Mouse (Mus musculus): ENCODE results near the gene B3gat3. TPM values are rescaled to one million over a fixed set of nuclear protein-coding genes. Genes with fewer than 3 reads are reported as not detected.
"Not testable (repeated sequence)": the region's sequence is repeated elsewhere in the genome, so short reads cannot be mapped to it uniquely, and the experiment has no call there.

B3gat3 gene
- polyA plus RNA-seq, 1 experiment from 2014 or later = 82.8 TPM

DNA sequence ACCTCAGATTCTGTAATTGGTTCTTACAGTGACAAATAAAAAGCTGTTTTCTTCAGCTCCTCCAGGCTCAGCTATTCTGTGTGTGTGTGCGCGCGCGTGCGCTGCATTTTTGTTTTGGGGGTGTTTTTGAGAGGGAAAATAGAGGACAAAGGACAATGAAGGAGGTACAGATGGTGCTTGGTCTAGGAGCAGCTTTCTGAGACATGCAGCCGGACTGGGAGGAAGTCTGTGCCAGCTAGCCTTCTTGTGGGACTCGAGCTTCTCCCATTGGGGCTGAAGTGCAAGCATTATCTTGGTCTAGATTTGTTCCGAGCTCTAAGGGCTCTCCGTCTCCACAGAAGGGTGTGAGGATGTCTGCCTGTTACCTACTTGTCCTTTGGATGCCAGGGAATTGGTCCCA lies 32.1 kb downstream of the B3gat3 start:
- peak overlapping the region; percentile 93 for H3K27ac ChIP-seq
- no peaks in the 10 kb centered on the region for H3K9me3 ChIP-seq (replicated peaks)
- ATAC-seq (ENCODE audit: low FRiP score) = no peak
- no peaks in the 10 kb centered on the region for H3K27me3 ChIP-seq
- H3K36me3 ChIP-seq = peaks cover 67% of the 10 kb centered on the region
- no peak overlapping the region for H3K4me3 ChIP-seq
- H3K4me1 ChIP-seq = peaks cover 25% of the 10 kb centered on the region
- 87% methylated on average over 9 of the region's 9 CpGs for WGBS
- no peak overlapping the region for H3K4me2 ChIP-seq (replicated peaks)
- no peak overlapping the region for H3K9ac ChIP-seq

DNA sequence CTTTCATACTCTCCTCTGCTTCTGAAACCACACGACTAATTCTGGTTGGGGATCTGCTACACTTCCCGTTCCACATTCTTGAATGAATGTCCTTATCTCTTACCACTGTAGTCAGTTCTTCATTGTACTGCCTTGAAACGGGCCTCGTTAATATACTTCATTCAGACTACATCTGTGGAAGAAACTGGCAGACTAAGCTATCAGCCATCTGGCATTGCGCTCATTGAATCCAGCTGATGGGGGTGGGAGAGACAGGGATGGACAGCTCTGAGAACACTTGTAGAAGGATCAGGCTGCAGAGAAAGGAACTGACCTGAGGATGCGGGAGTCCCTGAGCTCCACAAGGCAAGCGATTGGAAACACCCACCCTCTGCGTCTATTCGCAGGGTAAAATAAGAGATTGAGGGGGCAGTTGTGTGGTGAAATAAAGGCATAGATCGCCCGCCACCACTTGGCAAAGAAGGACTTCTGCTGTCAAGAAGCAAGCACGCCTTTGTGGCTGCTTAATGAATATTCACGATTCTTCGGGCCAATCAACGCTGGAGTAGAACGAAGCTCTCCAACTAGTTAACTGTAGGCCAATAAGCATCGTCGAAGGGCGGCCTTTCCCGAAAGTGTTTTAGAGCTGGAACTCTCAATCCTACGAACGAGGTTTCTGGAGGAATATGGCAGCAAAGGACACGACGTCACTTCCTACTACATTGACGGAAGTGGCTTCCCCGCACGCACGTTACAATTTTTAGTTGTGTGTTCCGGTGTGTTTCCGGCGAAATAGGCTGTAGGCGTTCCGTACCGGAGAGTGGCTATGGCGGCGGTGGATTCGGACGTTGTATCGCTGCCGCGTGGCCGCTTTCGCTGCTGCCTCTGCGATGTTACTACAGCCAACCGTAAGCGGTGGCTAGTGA lies 33.2 kb downstream of the B3gat3 start, which contains the start of gene Tut1:
Gene Tut1 (plus strand): TSS at position 713 of the 905 bp plus-strand sequence.
- 3% methylated on average over 46 of the region's 46 CpGs for WGBS

DNA sequence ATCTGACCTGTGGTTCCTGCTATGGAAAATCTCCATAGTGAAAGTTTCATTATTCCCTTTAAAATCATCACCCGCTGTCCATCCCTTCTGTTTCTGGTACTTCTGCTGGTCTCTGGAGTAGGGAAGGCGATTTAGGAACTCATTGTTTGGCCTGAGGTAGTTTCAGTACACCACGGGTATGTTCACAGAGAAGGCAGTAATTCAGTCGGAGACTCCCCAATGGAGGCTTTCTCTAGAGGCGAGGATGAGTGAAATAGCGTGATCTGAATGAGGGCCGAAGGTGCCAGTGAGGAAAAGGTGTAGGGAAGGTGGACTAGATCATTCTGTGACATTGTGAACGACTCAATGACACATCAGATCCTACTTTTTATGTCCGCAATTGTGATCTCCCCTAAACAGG lies 34.0 kb downstream of the B3gat3 start:
- Histone ChIP-seq H3K36me3 (peaks cover 60% of the 10 kb centered on the region), H3K4me3 (peak overlapping the region; percentile 76), H3K4me2 (replicated peaks) (peak overlapping the region; percentile 96), H3K27ac (peak overlapping the region; percentile 93; the same call in 1 of the 2 replicates), H3K27me3 (no peaks in the 10 kb centered on the region), H3K9ac (peak overlapping the region; percentile 72), H3K4me1 (peaks cover 25% of the 10 kb centered on the region), H3K9me3 (replicated peaks) (no peaks in the 10 kb centered on the region)
- WGBS = 10% methylated on average over 9 of the region's 9 CpGs
- ATAC-seq (ENCODE audit: low FRiP score) = no peak

More for the DNA sequence above, 33.2 kb downstream of the B3gat3 start, which contains the start of gene Tut1:
- Histone ChIP-seq H3K4me2 (replicated peaks) (peak within 1 kb of the TSS; percentile 96), H3K4me3 (peak within 1 kb of the TSS; percentile 76), H3K9me3 (replicated peaks) (no peaks in the 10 kb centered on the region), H3K27me3 (no peaks in the 10 kb centered on the region), H3K4me1 (peaks cover 25% of the 10 kb centered on the region), H3K27ac (peak within 1 kb of the TSS; percentile 93), H3K9ac (peak within 1 kb of the TSS; percentile 72), H3K36me3 (peaks cover 63% of the 10 kb centered on the region)
- ATAC-seq (ENCODE audit: low FRiP score) = peak; percentile 97

DNA sequence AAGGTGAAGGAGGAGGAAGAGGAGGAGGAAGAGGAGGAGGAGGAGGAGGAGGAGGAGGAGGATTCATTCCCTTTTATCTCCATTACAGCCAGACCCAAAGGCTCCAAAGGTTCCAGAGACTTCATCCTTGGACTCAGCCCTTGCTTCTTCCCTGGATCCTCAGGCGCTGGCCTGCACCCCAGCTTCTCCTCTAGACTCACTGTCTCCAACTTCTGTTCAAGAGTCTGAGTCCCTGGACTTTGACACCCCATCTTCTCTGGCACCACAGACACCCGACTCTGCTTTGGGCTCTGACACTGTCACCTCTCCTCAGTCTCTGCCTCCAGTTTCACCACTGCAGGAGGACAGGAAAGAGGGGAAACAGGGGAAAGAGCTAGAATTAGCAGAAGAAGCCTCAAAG lies 42.1 kb downstream of the B3gat3 start:
- WGBS = 92% methylated on average over 2 of the region's 2 CpGs
- Histone ChIP-seq H3K9me3 (replicated peaks) (no peaks in the 10 kb centered on the region), H3K4me1 (peaks cover 14% of the 10 kb centered on the region), H3K4me2 (replicated peaks) (no peak overlapping the region), H3K27me3 (no peaks in the 10 kb centered on the region), H3K9ac (no peak overlapping the region), H3K27ac (no peak overlapping the region), H3K4me3 (no peak overlapping the region), H3K36me3 (peaks cover 80% of the 10 kb centered on the region)
- ATAC-seq (ENCODE audit: low FRiP score) = no peak

DNA sequence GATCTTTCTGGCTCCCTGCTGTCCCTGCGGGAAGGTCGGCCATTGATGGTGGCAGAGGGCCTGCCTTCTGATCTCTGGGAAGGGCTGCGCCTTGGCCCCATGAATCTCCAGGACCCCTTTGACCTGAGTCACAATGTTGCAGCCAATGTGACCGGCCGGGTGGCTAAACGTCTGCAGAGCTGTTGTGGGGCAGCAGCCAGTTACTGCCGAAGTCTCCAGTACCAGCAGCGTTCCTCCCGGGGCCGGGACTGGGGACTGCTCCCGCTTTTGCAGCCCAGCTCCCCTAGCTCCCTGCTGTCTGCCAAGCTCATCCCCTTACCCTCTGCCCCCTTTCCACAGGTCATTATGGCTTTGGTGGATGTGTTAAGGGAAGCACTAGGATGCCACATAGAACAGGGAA lies 44.9 kb downstream of the B3gat3 start:
- no peak for ATAC-seq (ENCODE audit: low FRiP score)
- no peaks in the 10 kb centered on the region for H3K9me3 ChIP-seq (replicated peaks)
- 84% methylated on average over 11 of the region's 11 CpGs for WGBS
- H3K9ac ChIP-seq = peak overlapping the region; percentile 58; the same call in 1 of the 2 replicates
- H3K27ac ChIP-seq = no peak overlapping the region; the same call in 1 of the 2 replicates
- H3K4me2 ChIP-seq (replicated peaks) = no peak overlapping the region
- peaks cover 74% of the 10 kb centered on the region for H3K36me3 ChIP-seq
- no peaks in the 10 kb centered on the region for H3K27me3 ChIP-seq
- H3K4me3 ChIP-seq = no peak overlapping the region
- peaks cover 27% of the 10 kb centered on the region for H3K4me1 ChIP-seq

GRCm38 (mm10) chr19:8965771-8966170 lies 45.6 kb downstream of the B3gat3 start:
- no peaks in the 10 kb centered on the region for H3K9me3 ChIP-seq (replicated peaks)
- peak overlapping the region; percentile 44 for H3K27ac ChIP-seq
- ATAC-seq (ENCODE audit: low FRiP score) = no peak

GRCm38 (mm10) chr19:8966198-8966589 lies 46.0 kb downstream of the B3gat3 start:
- Histone ChIP-seq H3K4me1 (peaks cover 27% of the 10 kb centered on the region), H3K27me3 (no peaks in the 10 kb centered on the region), H3K36me3 (peaks cover 74% of the 10 kb centered on the region), H3K9me3 (replicated peaks) (no peaks in the 10 kb centered on the region), H3K4me2 (replicated peaks) (peak overlapping the region; percentile 87), H3K4me3 (peak overlapping the region; percentile 66), H3K9ac (peak overlapping the region; percentile 58), H3K27ac (peak overlapping the region; percentile 86)
- 39% methylated on average over 5 of the region's 5 CpGs for WGBS
- no peak for ATAC-seq (ENCODE audit: low FRiP score)

More at GRCm38 (mm10) chr19:8965771-8966170, 45.6 kb downstream of the B3gat3 start:
- Histone ChIP-seq H3K4me3 (peak overlapping the region; percentile 66), H3K36me3 (peaks cover 74% of the 10 kb centered on the region), H3K9ac (peak overlapping the region; percentile 58), H3K4me2 (replicated peaks) (peak overlapping the region; percentile 87), H3K4me1 (peaks cover 27% of the 10 kb centered on the region), H3K27me3 (no peaks in the 10 kb centered on the region)
- 89% methylated on average over 8 of the region's 8 CpGs for WGBS

DNA sequence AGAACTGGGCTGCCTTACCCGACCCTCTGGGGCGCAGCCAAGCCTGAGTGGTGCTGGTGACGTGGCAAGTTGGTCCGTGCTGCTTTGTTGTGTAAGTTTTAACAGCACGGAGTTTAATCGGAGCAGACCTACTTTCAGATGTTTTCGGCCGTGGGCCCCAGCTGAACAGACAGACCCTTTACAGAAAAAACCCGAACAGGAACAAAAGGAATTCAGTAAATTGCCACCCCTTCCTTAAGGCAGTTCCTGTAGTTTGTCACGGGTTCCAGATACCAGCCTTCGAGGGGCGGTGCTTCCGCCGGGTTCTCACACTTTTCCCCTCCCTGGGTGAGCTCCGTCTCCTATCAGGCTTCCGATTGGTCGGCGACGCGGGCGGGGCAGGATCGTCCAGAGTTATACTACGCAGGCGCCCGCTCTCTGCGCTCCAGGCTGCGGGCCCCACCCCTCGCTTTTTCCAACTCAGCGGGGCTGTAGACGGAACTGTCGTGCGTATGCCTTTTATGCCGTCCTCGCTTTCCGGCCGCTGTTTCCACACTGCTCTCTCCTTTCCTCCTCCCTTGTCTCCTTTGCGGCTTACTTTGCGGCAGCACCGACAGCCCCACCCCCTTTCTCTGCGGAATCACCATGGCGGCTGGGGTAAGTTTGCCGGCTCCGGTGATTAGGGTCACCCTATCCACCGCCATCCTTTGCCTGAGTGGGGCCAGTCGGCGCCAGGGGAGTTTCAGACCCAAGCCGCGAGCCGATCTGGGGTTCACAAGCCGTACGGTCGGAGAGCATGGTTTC lies 46.6 kb downstream of the B3gat3 start, which contains the start of gene Eef1g:
Gene Eef1g (plus strand): TSS at position 452 of the 783 bp plus-strand sequence.
- peak within 1 kb of the TSS; percentile 87 for H3K4me2 ChIP-seq (replicated peaks)
- peaks cover 27% of the 10 kb centered on the region for H3K4me1 ChIP-seq
- 1% methylated on average over 52 of the region's 52 CpGs for WGBS
- peak within 1 kb of the TSS; percentile 82 for H3K9ac ChIP-seq
- peak within 1 kb of the TSS; percentile 86 for H3K27ac ChIP-seq
- ATAC-seq (ENCODE audit: low FRiP score) = peak; percentile 99
- no peaks in the 10 kb centered on the region for H3K27me3 ChIP-seq
- H3K36me3 ChIP-seq = peaks cover 74% of the 10 kb centered on the region
- H3K4me3 ChIP-seq = peak within 1 kb of the TSS; percentile 66
- no peaks in the 10 kb centered on the region for H3K9me3 ChIP-seq (replicated peaks)

GRCm38 (mm10) chr19:8967373-8967743 lies 47.2 kb downstream of the B3gat3 start:
- 0% methylated on average over 8 of the region's 8 CpGs for WGBS
- peaks cover 74% of the 10 kb centered on the region for H3K36me3 ChIP-seq
- peaks cover 27% of the 10 kb centered on the region for H3K4me1 ChIP-seq
- peak overlapping the region; percentile 82 for H3K9ac ChIP-seq
- ATAC-seq (ENCODE audit: low FRiP score) = peak; percentile 13
- peak overlapping the region; percentile 87 for H3K4me2 ChIP-seq (replicated peaks)
- no peaks in the 10 kb centered on the region for H3K27me3 ChIP-seq
- no peaks in the 10 kb centered on the region for H3K9me3 ChIP-seq (replicated peaks)
- peak overlapping the region; percentile 81 for H3K27ac ChIP-seq
- peak overlapping the region; percentile 66 for H3K4me3 ChIP-seq

DNA sequence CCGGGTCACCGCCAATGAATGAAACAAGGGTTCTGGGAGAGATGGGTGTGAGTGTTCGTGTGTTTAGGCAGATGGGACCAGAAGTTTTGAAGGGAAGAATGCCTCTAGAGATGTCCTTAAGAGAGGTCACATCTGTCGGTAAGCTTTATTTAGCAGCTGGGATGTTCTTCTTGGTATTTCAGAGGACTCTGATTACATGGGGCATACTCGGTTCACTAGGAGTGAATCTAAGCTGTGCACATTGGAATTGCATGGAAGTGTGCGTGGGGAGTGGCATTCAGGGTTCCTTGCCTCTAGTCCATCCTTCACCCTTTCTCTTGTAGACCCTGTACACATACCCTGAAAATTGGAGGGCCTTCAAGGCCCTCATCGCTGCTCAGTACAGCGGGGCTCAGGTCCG lies 47.7 kb downstream of the B3gat3 start:
- 7% methylated on average over 9 of the region's 9 CpGs for WGBS
- H3K9me3 ChIP-seq (replicated peaks) = no peaks in the 10 kb centered on the region
- ATAC-seq (ENCODE audit: low FRiP score) = no peak
- H3K4me1 ChIP-seq = peaks cover 27% of the 10 kb centered on the region
- H3K4me2 ChIP-seq (replicated peaks) = peak overlapping the region; percentile 87
- no peaks in the 10 kb centered on the region for H3K27me3 ChIP-seq
- H3K36me3 ChIP-seq = peaks cover 74% of the 10 kb centered on the region
- H3K27ac ChIP-seq = peak overlapping the region; percentile 81; the same call in 1 of the 2 replicates
- peak overlapping the region; percentile 66 for H3K4me3 ChIP-seq
- peak overlapping the region; percentile 82 for H3K9ac ChIP-seq

DNA sequence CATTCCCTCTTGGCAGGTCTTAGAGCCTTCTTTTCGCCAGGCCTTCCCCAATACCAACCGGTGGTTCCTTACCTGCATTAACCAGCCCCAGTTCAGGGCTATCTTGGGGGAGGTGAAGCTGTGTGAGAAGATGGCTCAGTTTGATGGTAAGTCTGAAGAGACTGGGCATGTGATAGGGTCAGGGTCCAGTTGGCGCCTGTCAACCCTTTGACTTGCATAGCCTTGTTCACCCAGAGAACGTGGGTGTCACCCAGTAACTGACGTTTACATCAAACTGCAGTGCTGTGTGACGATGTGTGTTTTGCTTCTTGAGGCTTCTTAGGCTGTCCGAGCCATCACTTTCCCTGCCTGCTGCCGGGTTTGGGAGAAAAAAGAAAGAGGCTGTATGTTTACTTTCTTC lies 52.3 kb downstream of the B3gat3 start:
- H3K9ac ChIP-seq; H3K9me3 ChIP-seq (replicated peaks); H3K4me3 ChIP-seq; H3K27ac ChIP-seq; H3K4me2 ChIP-seq (replicated peaks); ATAC-seq (ENCODE audit: low FRiP score); H3K27me3 ChIP-seq: not testable (repeated sequence)
- 96% methylated on average over 8 of the region's 8 CpGs for WGBS
- H3K4me1 ChIP-seq = peaks cover 12% of the 10 kb centered on the region
- H3K36me3 ChIP-seq = peaks cover 84% of the 10 kb centered on the region

- Histone ChIP-seq H3K9me3 (replicated peaks) (no peaks in the 10 kb centered on the region), H3K27me3 (no peaks in the 10 kb centered on the region), H3K4me1 (no peaks in the 10 kb centered on the region), H3K9ac (no peak overlapping the region), H3K27ac (no peak overlapping the region), H3K4me3 (no peak overlapping the region), H3K4me2 (replicated peaks) (no peak overlapping the region), H3K36me3 (peaks cover 93% of the 10 kb centered on the region)
- no peak for ATAC-seq (ENCODE audit: low FRiP score)
- 95% methylated on average over 1 of the region's 1 CpGs for WGBS
Measured at GRCm38 (mm10) chr19:8974638-8975037, 54.5 kb downstream of the B3gat3 start.
